Mouse (Mus musculus) megakaryocyte-erythroid progenitor cell, adult 5 weeks (primary cell): ENCODE results near the gene Dusp23. TPM values are rescaled to one million over a fixed set of nuclear protein-coding genes. Genes with fewer than 3 reads are reported as not detected.

Experiments
- polyA plus RNA-seq: library from polyadenylated mRNA; stranded (reverse); fragments of >175 nt; gene quantifications from 2 replicates; pipeline ENCODE4 v1.2.3, GENCODE M21; 2012

Gene Dusp23
- 21.6 and 23.7 TPM in 2 replicates for polyA plus RNA-seq

DNA sequence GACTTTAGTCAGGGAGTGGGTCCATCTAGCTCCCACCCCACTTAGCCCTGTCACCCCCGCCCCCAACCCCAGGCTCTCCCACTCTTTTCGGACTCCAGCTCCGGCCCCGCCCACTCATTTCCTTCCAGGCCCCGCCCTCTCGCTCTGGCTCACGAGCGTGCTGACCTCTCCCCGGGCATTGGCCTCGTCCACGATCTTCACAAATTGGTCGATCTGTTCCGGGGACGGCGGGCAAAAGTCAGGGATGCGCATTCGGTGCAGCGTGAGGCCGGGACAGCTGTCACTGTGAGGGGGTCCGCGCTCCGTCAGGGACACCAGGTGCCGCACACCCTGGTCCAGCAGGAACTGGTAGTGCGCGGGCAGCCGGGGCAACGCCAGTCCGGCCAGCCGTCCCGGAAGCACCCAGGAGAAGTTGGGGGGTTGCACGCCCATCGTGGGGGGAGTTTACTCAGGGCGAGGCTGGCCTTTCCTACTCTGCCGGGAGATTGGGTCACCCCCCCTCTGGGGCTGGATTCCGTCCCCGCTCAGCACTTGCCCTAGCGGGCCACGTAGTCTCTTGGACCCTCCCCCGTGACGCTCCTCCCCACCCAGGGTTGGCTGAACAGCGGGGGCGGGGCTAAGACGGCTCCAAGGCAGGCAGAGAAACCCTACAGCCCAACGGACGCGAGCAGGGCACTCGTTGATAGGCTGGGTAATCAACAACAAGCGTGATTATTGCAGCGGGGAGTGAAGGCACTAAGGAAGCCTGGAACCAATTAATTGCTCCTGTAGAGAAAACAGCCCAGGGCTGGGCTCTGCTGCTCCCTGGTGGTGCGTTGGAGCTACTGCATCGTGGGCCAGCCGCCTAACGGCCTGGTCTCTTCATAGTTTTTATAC is at the start of gene Dusp23:
TSS of gene Dusp23 (minus strand) at position 512 of the 876 bp plus-strand sequence.

GRCm38 (mm10) chr1:172602326-172602725 is 30.4 kb downstream of the Dusp23 start, which contains the start of gene Fcrl6:
TSS of gene Fcrl6 (minus strand) at chr1:172602551.

GRCm38 (mm10) chr1:172590385-172590784 is 42.4 kb downstream of the Dusp23 start, which contains the start of gene Slamf8:
TSS of gene Slamf8 (minus strand) at chr1:172590568.

Other genes with a start within 250 kb of the Dusp23 start
- gene Slamf9, start 157.6 kb downstream of the Dusp23 start, polyA plus RNA-seq = not detected in 2 replicates
- 1.2 and 1.7 TPM in 2 replicates for gene Igsf9, start 151.2 kb downstream of the Dusp23 start, polyA plus RNA-seq
- gene Tagln2, start 132.9 kb downstream of the Dusp23 start, polyA plus RNA-seq = 736 and 821 TPM in 2 replicates
- 0.12 and 0.32 TPM in 2 replicates for gene Cfap45, start 112.2 kb downstream of the Dusp23 start, polyA plus RNA-seq
- gene Vsig8, start 77.0 kb downstream of the Dusp23 start, polyA plus RNA-seq = not detected in 2 replicates
- 0.09 and 0.18 TPM in 2 replicates for gene Slamf8, start 42.4 kb downstream of the Dusp23 start, polyA plus RNA-seq
- gene Fcrl6, start 30.4 kb downstream of the Dusp23 start, polyA plus RNA-seq = not detected in 2 replicates
- gene Crp, start 65.1 kb upstream of the Dusp23 start, polyA plus RNA-seq = not detected in 2 replicates